Comparison of ENCODE assay signal across 23 mouse cellular contexts in the genomic region with DNA sequence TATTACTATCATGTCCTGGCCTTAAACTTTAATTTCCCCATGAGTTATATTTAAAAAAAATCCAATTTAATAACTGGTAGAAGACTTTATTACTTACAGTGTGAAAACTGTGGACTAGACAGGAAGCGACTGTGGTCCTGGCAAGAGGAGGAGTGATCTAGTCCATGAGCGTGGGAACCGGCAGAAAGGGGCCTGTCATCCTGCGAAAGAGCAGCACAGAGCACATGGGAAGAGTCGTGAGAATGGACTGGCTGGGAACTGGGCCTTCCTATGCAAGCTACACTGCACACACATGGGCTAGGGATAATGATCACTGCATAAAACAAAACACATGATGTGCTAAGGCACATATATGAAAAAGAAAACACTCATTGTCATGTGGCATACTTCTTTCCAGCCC.
"Had no signal": no experiment of that assay in that cellular context is flagged by ENCODE, and none has a peak within 500 bp of the region (broad histone marks: within the 10 kb centered on the region; RNA-seq: fewer than 3 reads in every experiment).

No protein-coding gene starts in this region.

- DNase-seq: kidney, adult 11 months; kidney, adult 8-10 months; kidney, postnatal 10 days; kidney, postnatal 36 days; liver; lung, adult 2 months; lung, postnatal 14 days; right cerebral cortex, adult 18-20 months; right cerebral cortex, postnatal 14 days; right cerebral cortex, postnatal 4 days; spleen, adult 18-20 months; thymus, postnatal 25 days had no signal

- H3K4me1 ChIP-seq: kidney, embryonic 15.5 days; limb, embryonic 10.5 days; limb, embryonic 13.5 days; liver, embryonic 12.5 days; liver, embryonic 15.5 days; midbrain, embryonic 13.5 days; stomach, embryonic 15.5 days had no signal

- H3K9ac ChIP-seq: intestine, embryonic 15.5 days; kidney, embryonic 15.5 days; limb, embryonic 13.5 days; liver, embryonic 12.5 days; liver, embryonic 15.5 days; midbrain, embryonic 13.5 days; stomach, embryonic 15.5 days had no signal

- H3K9me3 ChIP-seq: intestine, embryonic 15.5 days; kidney, embryonic 15.5 days; limb, embryonic 10.5 days; limb, embryonic 13.5 days; liver, embryonic 12.5 days; liver, embryonic 15.5 days; midbrain, embryonic 10.5 days; midbrain, embryonic 13.5 days; stomach, embryonic 15.5 days had no signal

- H3K27ac ChIP-seq: intestine, embryonic 15.5 days; kidney, embryonic 15.5 days; limb, embryonic 10.5 days; limb, embryonic 13.5 days; liver, embryonic 12.5 days; liver, embryonic 15.5 days; midbrain, embryonic 10.5 days; midbrain, embryonic 13.5 days; stomach, embryonic 15.5 days had no signal

- H3K4me2 ChIP-seq: intestine, embryonic 15.5 days; kidney, embryonic 15.5 days; limb, embryonic 13.5 days; liver, embryonic 12.5 days; liver, embryonic 15.5 days; midbrain, embryonic 13.5 days; stomach, embryonic 15.5 days had no signal

- H3K27me3 ChIP-seq: intestine, embryonic 15.5 days; kidney, embryonic 15.5 days; limb, embryonic 13.5 days; liver, embryonic 12.5 days; liver, embryonic 15.5 days; midbrain, embryonic 13.5 days; stomach, embryonic 15.5 days had no signal

- H3K36me3 ChIP-seq: intestine, embryonic 15.5 days; kidney, embryonic 15.5 days; limb, embryonic 10.5 days; limb, embryonic 13.5 days; liver, embryonic 15.5 days; midbrain, embryonic 10.5 days; midbrain, embryonic 13.5 days; stomach, embryonic 15.5 days had no signal

- H3K4me3 ChIP-seq: intestine, embryonic 15.5 days; kidney, embryonic 15.5 days; limb, embryonic 10.5 days; limb, embryonic 13.5 days; liver, embryonic 12.5 days; liver, embryonic 15.5 days; midbrain, embryonic 10.5 days; midbrain, embryonic 13.5 days; myocyte; stomach, embryonic 15.5 days had no signal

- ATAC-seq: intestine, embryonic 15.5 days; liver, embryonic 12.5 days; midbrain, embryonic 13.5 days; midbrain, embryonic 16.5 days had no signal
